In the genomic region with DNA sequence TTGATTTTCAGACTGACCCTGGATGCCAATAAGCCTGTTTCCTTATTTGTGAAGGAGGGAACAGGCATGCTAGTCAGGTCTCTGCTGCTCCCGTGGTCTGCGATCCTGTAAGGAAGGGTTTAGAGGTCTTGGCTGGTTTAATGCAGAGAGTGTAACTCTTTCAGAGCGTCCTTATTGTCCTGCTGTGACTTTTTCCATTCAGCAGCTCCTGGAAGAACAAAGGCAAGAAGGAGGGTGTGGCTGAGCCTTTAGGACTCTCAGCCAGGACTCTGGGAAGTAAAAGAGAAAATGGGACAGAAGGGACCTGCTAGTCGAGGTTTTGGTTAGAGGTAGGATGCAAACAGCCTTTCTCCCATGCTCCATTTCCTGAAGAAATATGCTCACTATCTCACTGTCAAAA, we compare ENCODE assay signal across 19 mouse cellular contexts. TPM values are rescaled to one million over a fixed set of nuclear protein-coding genes. Genes with fewer than 3 reads are reported as not detected.
DNase-seq lines count a peak whose midpoint lies in the region; ATAC-seq lines count a peak whose summit lies in the region.
"Had no signal": no experiment of that assay in that cellular context is flagged by ENCODE, and none has a peak within 500 bp of the region (broad histone marks: within the 10 kb centered on the region; RNA-seq: fewer than 3 reads in every experiment).

No protein-coding gene starts in this region.

- H3K4me2 ChIP-seq in kidney, embryonic 14.5 days (replicated peaks; ENCODE audit: low read depth, low read length): no peak overlapping the region
- no peak overlapping the region for H3K4me2 ChIP-seq in forebrain, embryonic 16.5 days (ENCODE audit: low read length)
- H3K4me2 ChIP-seq: embryonic facial prominence, embryonic 12.5 days; forebrain, embryonic 13.5 days; forebrain, embryonic 15.5 days had no signal

- DNase-seq in ES-CJ7 (ENCODE audit: low read depth, low spot score) (peak; percentile 75), R1 (ENCODE audit: low read depth, low spot score) (peak; percentile 76)
- DNase-seq: adrenal gland, adult 2 months; adrenal gland, postnatal 10 days; adrenal gland, postnatal 25 days; cerebellum, adult 11 months; cerebellum, adult 18-20 months; cerebellum, adult 8-10 months; cerebellum, adult 9-11 months; cerebellum, postnatal 14 days; cerebellum, postnatal 36 days had no signal

- H3K4me1 ChIP-seq in kidney, embryonic 14.5 days (ENCODE audit: control insufficient read depth, insufficient read depth, low read length): no peaks in the 10 kb centered on the region
- no peaks in the 10 kb centered on the region for H3K4me1 ChIP-seq in forebrain, embryonic 16.5 days (replicated peaks; ENCODE audit: control insufficient read depth, insufficient read depth, low read length)
- H3K4me1 ChIP-seq: embryonic facial prominence, embryonic 10.5 days; embryonic facial prominence, embryonic 12.5 days; forebrain, embryonic 13.5 days; forebrain, embryonic 15.5 days had no signal

- no peaks in the 10 kb centered on the region for H3K36me3 ChIP-seq in kidney, embryonic 14.5 days (ENCODE audit: control insufficient read depth, insufficient read depth, low read length)
- H3K36me3 ChIP-seq in forebrain, embryonic 16.5 days (ENCODE audit: control insufficient read depth, insufficient read depth): no peaks in the 10 kb centered on the region
- H3K36me3 ChIP-seq: embryonic facial prominence, embryonic 10.5 days; embryonic facial prominence, embryonic 12.5 days; forebrain, embryonic 15.5 days had no signal

- H3K9me3 ChIP-seq in kidney, embryonic 14.5 days (ENCODE audit: control insufficient read depth, low read length): peaks cover 8% of the 10 kb centered on the region
- 0 out of 2 replicates have a peak, but pooled peaks cover 5% of the 10 kb centered on the region for H3K9me3 ChIP-seq in forebrain, embryonic 16.5 days (ENCODE audit: control insufficient read depth, low read length)
- H3K9me3 ChIP-seq: forebrain, embryonic 15.5 days had no signal

- 46% methylated on average over 4 of the region's 4 CpGs for WGBS in kidney, embryonic 14.5 days
- WGBS in forebrain, embryonic 16.5 days: 14% methylated on average over 4 of the region's 4 CpGs

- H3K4me3 ChIP-seq in kidney, embryonic 14.5 days (ENCODE audit: low read length): no peak overlapping the region
- H3K4me3 ChIP-seq in forebrain, embryonic 16.5 days (replicated peaks; ENCODE audit: low read length): no peak overlapping the region
- H3K4me3 ChIP-seq: embryonic facial prominence, embryonic 10.5 days; embryonic facial prominence, embryonic 12.5 days; forebrain, embryonic 13.5 days; forebrain, embryonic 15.5 days had no signal

- H3K9ac ChIP-seq in kidney, embryonic 14.5 days (ENCODE audit: low read depth, low read length): no peak overlapping the region
- H3K9ac ChIP-seq in forebrain, embryonic 16.5 days (replicated peaks; ENCODE audit: low read depth, low read length): no peak overlapping the region
- H3K9ac ChIP-seq: embryonic facial prominence, embryonic 12.5 days; forebrain, embryonic 13.5 days; forebrain, embryonic 15.5 days had no signal

- H3K27ac ChIP-seq in kidney, embryonic 14.5 days (ENCODE audit: low read depth, low read length): no peak overlapping the region
- H3K27ac ChIP-seq in forebrain, embryonic 16.5 days (ENCODE audit: low read length): no peak overlapping the region
- H3K27ac ChIP-seq: embryonic facial prominence, embryonic 10.5 days; embryonic facial prominence, embryonic 12.5 days; forebrain, embryonic 13.5 days; forebrain, embryonic 15.5 days had no signal

- no peak for ATAC-seq in kidney, embryonic 14.5 days (ENCODE audit: low FRiP score, low TSS enrichment)
- no peak for ATAC-seq in forebrain, embryonic 16.5 days
- ATAC-seq in CD4-positive, CD25-positive, alpha-beta regulatory T cell, adult 4 months: no peak
- ATAC-seq: forebrain, embryonic 13.5 days; forebrain, embryonic 15.5 days had no signal

- 0 out of 2 replicates have a peak, but pooled peaks cover 2% of the 10 kb centered on the region for H3K27me3 ChIP-seq in kidney, embryonic 14.5 days (ENCODE audit: control insufficient read depth, insufficient read depth, low read length)
- H3K27me3 ChIP-seq in forebrain, embryonic 16.5 days (replicated peaks; ENCODE audit: control insufficient read depth, insufficient read depth, low read length): no peaks in the 10 kb centered on the region
- H3K27me3 ChIP-seq: CH12.LX; embryonic facial prominence, embryonic 12.5 days; forebrain, embryonic 13.5 days; forebrain, embryonic 15.5 days had no signal

RNA-seq across cellular contexts. Expression of gene Kif9, which starts 12.1 kb away (rescaled TPM):
- 1.2 TPM in 2 replicates for polyA plus RNA-seq in kidney, embryonic 14.5 days (2014; fragmentation: Nextera tagmentation; extraction: Ambion mirVana)
- 3.0 TPM in 2 replicates for polyA plus RNA-seq in forebrain, embryonic 16.5 days (2015; fragmentation: Nextera tagmentation; extraction: Ambion mirVana)
- polyA plus RNA-seq in CD4-positive, CD25-positive, alpha-beta regulatory T cell, adult 4 months (2017; shearing (Covaris generic)): 1 to 10 TPM in 1 of 2 experiments, under 1 TPM in 1; 0.44 to 1.0 TPM

RNA-seq across cellular contexts. Expression of gene Klhl18, which starts 12.3 kb away (rescaled TPM):
- polyA plus RNA-seq in kidney, embryonic 14.5 days (2014; fragmentation: Nextera tagmentation; extraction: Ambion mirVana): 5.1 and 10.5 TPM in 2 replicates
- 15.2 and 19.3 TPM in 2 replicates for polyA plus RNA-seq in forebrain, embryonic 16.5 days (2015; fragmentation: Nextera tagmentation; extraction: Ambion mirVana)
- polyA plus RNA-seq in CD4-positive, CD25-positive, alpha-beta regulatory T cell, adult 4 months (2017; shearing (Covaris generic)): 10 to 100 TPM in 1 of 2 experiments, 1 to 10 TPM in 1; 9.0 to 19.3 TPM

RNA-seq across cellular contexts. Expression of gene Setd2, which starts 43.6 kb away (rescaled TPM):
- polyA plus RNA-seq in kidney, embryonic 14.5 days (2014; fragmentation: Nextera tagmentation; extraction: Ambion mirVana): 46.5 and 55.9 TPM in 2 replicates
- polyA plus RNA-seq in forebrain, embryonic 16.5 days (2015; fragmentation: Nextera tagmentation; extraction: Ambion mirVana): 34.1 and 41.4 TPM in 2 replicates
- 10 to 100 TPM; 45.0 to 53.9 TPM for polyA plus RNA-seq in CD4-positive, CD25-positive, alpha-beta regulatory T cell, adult 4 months (2017; shearing (Covaris generic))
